Mouse (Mus musculus) ES-CJ7 (cell line): ENCODE measurements around the gene Litaf.

Experiments
- DNase-seq: peaks from one replicate; pipeline ENCODE4 v3.0.0; 2011; ENCODE audit warnings: low read depth, low spot score

Litaf gene

GRCm38 (mm10) chr16:10916271-10916670, 149.7 kb downstream of the Litaf start:
- DNase-seq: no peak

GRCm38 (mm10) chr16:10915066-10915465, 150.9 kb downstream of the Litaf start:
- DNase-seq: no peak

- no peak for DNase-seq
These were observed 154.9 kb downstream of the Litaf start for GRCm38 (mm10) chr16:10911061-10911460.

- DNase-seq: no peak
These were observed 155.4 kb downstream of the Litaf start for GRCm38 (mm10) chr16:10910541-10910940.
